Mouse (Mus musculus) olfactory bulb, adult 2 months (tissue): ENCODE data around the gene Slc12a7. TPM values are rescaled to one million over a fixed set of nuclear protein-coding genes. Genes with fewer than 3 reads are reported as not detected.

Source experiments
- H3K27ac ChIP-seq: fragments of 200-500 bp; 2 replicates; pipeline ENCODE4 v1.5.1; 2012; ENCODE audit warnings: low read depth, low read length; ENCODE audit not compliant: insufficient read depth
- H3K4me1 ChIP-seq: fragments of 200-500 bp; 2 replicates; pipeline ENCODE4 v1.6.1; 2012; ENCODE audit warnings: low read length; ENCODE audit not compliant: control insufficient read depth, insufficient read depth
- H3K4me3 ChIP-seq: fragments of 200-500 bp; 2 replicates; pipeline ENCODE4 v1.5.1; 2012; ENCODE audit warnings: mild to moderate bottlenecking, low read depth, low read length, moderate library complexity; ENCODE audit not compliant: insufficient read depth
- CTCF ChIP-seq: fragments of 200-500 bp; IDR thresholded peaks from 2 replicates; pipeline ENCODE4 v1.5.1; 2012; ENCODE audit warnings: low read depth, mild to moderate bottlenecking, low read length, moderate library complexity; ENCODE audit not compliant: insufficient read depth
- POLR2A ChIP-seq: fragments of 200-500 bp; IDR thresholded peaks from 2 replicates; pipeline ENCODE4 v1.6.1; 2012; ENCODE audit warnings: mild to moderate bottlenecking, low read depth, low read length, moderate library complexity; ENCODE audit not compliant: insufficient read depth
- WGBS: fragments of 180-500 bp; shearing (Covaris S2); methylation state at CpG from one replicate; pipeline ENCODE4 v1.1.7; 2018; 5-methylcytosine and 5-hydroxymethylcytosine counted together
- polyA plus RNA-seq: library from polyadenylated mRNA; stranded (reverse); fragments of >200 nt; gene quantifications from 2 replicates; pipeline ENCODE4 v1.2.4, GENCODE M21; 2012; ENCODE audit warnings: low replicate concordance; ENCODE audit not compliant: missing spikeins, insufficient read depth, insufficient read length

Slc12a7 gene
- polyA plus RNA-seq, 1 experiment: not detected

- H3K4me3 ChIP-seq: no peak overlapping the region
- no peak overlapping the region for H3K27ac ChIP-seq
- WGBS: 75% methylated on average over 6 of the region's 6 CpGs
- TF ChIP-seq CTCF: no peak
- no peak for TF ChIP-seq POLR2A
- H3K4me1 ChIP-seq: no peaks in the 10 kb centered on the region
These were observed 17.5 kb downstream of the Slc12a7 start for GRCm38 (mm10) chr13:73750435-73750834.

GRCm38 (mm10) chr13:73751284-73751683, 18.4 kb downstream of the Slc12a7 start:
- no peak overlapping the region for H3K27ac ChIP-seq
- no peak for TF ChIP-seq POLR2A
- no peak for TF ChIP-seq CTCF
- WGBS: 93% methylated on average over 3 of the region's 3 CpGs
- no peak overlapping the region for H3K4me3 ChIP-seq
- H3K4me1 ChIP-seq: no peaks in the 10 kb centered on the region

- 0 out of 2 replicates have a peak, but pooled peaks cover 2% of the 10 kb centered on the region for H3K4me1 ChIP-seq
- no peak overlapping the region for H3K4me3 ChIP-seq
- TF ChIP-seq POLR2A: no peak
- no peak for TF ChIP-seq CTCF
- H3K27ac ChIP-seq: no peak overlapping the region
- WGBS: 93% methylated on average over 3 of the region's 3 CpGs
These were observed 22.9 kb downstream of the Slc12a7 start for GRCm38 (mm10) chr13:73755809-73756208.

- H3K4me1 ChIP-seq: 0 out of 2 replicates have a peak, but pooled peaks cover 2% of the 10 kb centered on the region
- no peak overlapping the region for H3K27ac ChIP-seq
- H3K4me3 ChIP-seq: no peak overlapping the region
- 72% methylated on average over 2 of the region's 2 CpGs for WGBS
- TF ChIP-seq POLR2A (no peak), CTCF (no peak)
These were observed 24.0 kb downstream of the Slc12a7 start for GRCm38 (mm10) chr13:73756916-73757315.

GRCm38 (mm10) chr13:73757362-73757761, 24.5 kb downstream of the Slc12a7 start:
- no peak for TF ChIP-seq POLR2A
- no peak for TF ChIP-seq CTCF
- Histone ChIP-seq H3K27ac (no peak overlapping the region), H3K4me3 (no peak overlapping the region), H3K4me1 (0 out of 2 replicates have a peak, but pooled peaks cover 2% of the 10 kb centered on the region)

GRCm38 (mm10) chr13:73759596-73759995, 26.7 kb downstream of the Slc12a7 start:
- Histone ChIP-seq H3K27ac (no peak overlapping the region), H3K4me1 (peaks cover 15% of the 10 kb centered on the region), H3K4me3 (no peak overlapping the region)
- 89% methylated on average over 3 of the region's 3 CpGs for WGBS
- TF ChIP-seq POLR2A: no peak
- TF ChIP-seq CTCF: no peak

- Histone ChIP-seq H3K27ac (no peak overlapping the region), H3K4me1 (peaks cover 15% of the 10 kb centered on the region), H3K4me3 (no peak overlapping the region)
- TF ChIP-seq POLR2A (no peak), CTCF (no peak)
- WGBS: 94% methylated on average over 3 of the region's 3 CpGs
These were observed 27.2 kb downstream of the Slc12a7 start for GRCm38 (mm10) chr13:73760126-73760525.

- H3K4me1 ChIP-seq: peaks cover 13% of the 10 kb centered on the region
- no peak overlapping the region for H3K4me3 ChIP-seq
- no peak overlapping the region for H3K27ac ChIP-seq
- no peak for TF ChIP-seq POLR2A
- TF ChIP-seq CTCF: no peak
- 59% methylated on average over 6 of the region's 6 CpGs for WGBS
These were observed 30.0 kb downstream of the Slc12a7 start for GRCm38 (mm10) chr13:73762938-73763337.

- TF ChIP-seq CTCF: no peak
- no peak for TF ChIP-seq POLR2A
- H3K4me3 ChIP-seq: peak overlapping the region; percentile 35
- WGBS: 3% methylated on average over 70 of the region's 70 CpGs
- H3K27ac ChIP-seq: no peak overlapping the region
- H3K4me1 ChIP-seq: peaks cover 13% of the 10 kb centered on the region
These were observed 30.8 kb downstream of the Slc12a7 start for GRCm38 (mm10) chr13:73763439-73764255.
